Mouse (Mus musculus) CH12.LX (cell line): ENCODE results near the gene Pitpnm2. TPM values are rescaled to one million over a fixed set of nuclear protein-coding genes. Genes with fewer than 3 reads are reported as not detected.

ENCODE experiments used
- DNase-seq: peaks from one replicate; pipeline ENCODE4 v3.0.0-alpha.2; 2013; ENCODE audit errors: extremely low read depth
- H3K27ac ChIP-seq: 2 replicates; pipeline ENCODE4 v1.5.1; 2012; ENCODE audit warnings: low read depth, mild to moderate bottlenecking, control low read depth, moderate library complexity; ENCODE audit not compliant: insufficient read depth
- H3K27me3 ChIP-seq: replicated peaks from 2 replicates; pipeline ENCODE3; 2012; ENCODE audit warnings: inconsistent platforms
- H3K36me3 ChIP-seq, 2 experiments: replicated peaks in 1 of 2; 2 replicates each; pipeline versions ENCODE3 to v1.6.1; 2012; ENCODE audit warnings: inconsistent platforms in 1 of 2, low read length in 1 of 2, mild to moderate bottlenecking in 1 of 2, mixed read lengths in 1 of 2, moderate library complexity in 1 of 2; ENCODE audit not compliant: control insufficient read depth in 1 of 2, insufficient read depth in 1 of 2
- H3K4me1 ChIP-seq, 2 experiments: 2 replicates each; pipeline ENCODE4 v1.6.1; 2012; ENCODE audit warnings: inconsistent platforms in 1 of 2, moderate library complexity in 1 of 2; ENCODE audit not compliant: insufficient read depth in 2 of 2, control insufficient read depth in 1 of 2
- H3K4me2 ChIP-seq: 2 replicates; pipeline ENCODE4 v1.6.1; 2012; ENCODE audit warnings: low read depth, mild to moderate bottlenecking, control low read depth; ENCODE audit not compliant: poor library complexity, insufficient read depth, severe bottlenecking
- H3K4me3 ChIP-seq, 3 experiments: fragments of 150-350 bp in 1 of 3; sonication (generic) in 1 of 3; replicated peaks in 1 of 3; 2 replicates each; pipeline versions ENCODE3 to v1.5.1; 2011 to 2012; ENCODE audit warnings: low read depth in 2 of 3, low read length in 2 of 3, mild to moderate bottlenecking in 2 of 3, moderate library complexity in 2 of 3, control low read depth in 1 of 3, improper control_type of control experiment in 1 of 3, inconsistent platforms in 1 of 3, mixed read lengths in 1 of 3; ENCODE audit not compliant: poor library complexity in 1 of 3
- H3K79me2 ChIP-seq: replicated peaks from 2 replicates; pipeline ENCODE4 v1.6.1; 2012; ENCODE audit warnings: mild to moderate bottlenecking, moderate library complexity; ENCODE audit not compliant: control insufficient read depth, poor library complexity, insufficient read depth, severe bottlenecking; ENCODE audit errors: extremely low read depth
- H3K9ac ChIP-seq: 2 replicates; pipeline ENCODE4 v1.6.1; 2012; ENCODE audit warnings: low read depth, mild to moderate bottlenecking, control low read depth, moderate library complexity; ENCODE audit not compliant: insufficient read depth
- H3K9me3 ChIP-seq: replicated peaks from 2 replicates; pipeline ENCODE3; 2012; ENCODE audit warnings: low read length, inconsistent platforms, mixed read lengths
- BHLHE40 ChIP-seq: IDR thresholded peaks from 2 replicates; pipeline ENCODE4 v1.6.1; 2011; ENCODE audit warnings: mild to moderate bottlenecking, low read depth, low read length, improper control_type of control experiment
- CTCF ChIP-seq, 2 experiments: IDR thresholded peaks in 1 of 2; conservative IDR thresholded peaks in 1 of 2; 2 replicates each; pipeline ENCODE4 v1.5.1; 2011 to 2012; ENCODE audit warnings: low read depth in 2 of 2, low read length in 2 of 2, improper control_type of control experiment in 1 of 2, inconsistent platforms in 1 of 2, mild to moderate bottlenecking in 1 of 2, moderate library complexity in 1 of 2
- KAT2A ChIP-seq: IDR thresholded peaks from 2 replicates; pipeline ENCODE4 v1.6.1; 2012; ENCODE audit warnings: low read length, improper control_type of control experiment, inconsistent platforms; ENCODE audit not compliant: insufficient replicate concordance
- MAX ChIP-seq: IDR thresholded peaks from 2 replicates; pipeline ENCODE4 v1.6.1; 2011; ENCODE audit warnings: low read length, improper control_type of control experiment
- MAZ ChIP-seq: IDR thresholded peaks from 2 replicates; pipeline ENCODE4 v1.6.1; 2012; ENCODE audit warnings: low read depth, mild to moderate bottlenecking, inconsistent platforms, low read length, improper control_type of control experiment, moderate library complexity
- MYC ChIP-seq: IDR thresholded peaks from 2 replicates; pipeline ENCODE4 v1.6.1; 2011; ENCODE audit warnings: low read depth, mild to moderate bottlenecking, improper control_type of control experiment, low read length
- NELFE ChIP-seq: IDR thresholded peaks from 2 replicates; pipeline ENCODE4 v1.6.1; 2011; ENCODE audit warnings: low read depth, low read length, improper control_type of control experiment
- POLR2A ChIP-seq: IDR thresholded peaks from 2 replicates; pipeline ENCODE4 v1.6.1; 2011; ENCODE audit warnings: low read depth, mild to moderate bottlenecking, improper control_type of control experiment, low read length
- POLR2AphosphoS2 ChIP-seq: IDR thresholded peaks from 2 replicates; pipeline ENCODE4 v1.6.1; 2011; ENCODE audit warnings: low read depth, low read length, improper control_type of control experiment
- TCF12 ChIP-seq: IDR thresholded peaks from 2 replicates; pipeline ENCODE4 v1.6.1; 2014; ENCODE audit warnings: low read depth, mild to moderate bottlenecking, inconsistent platforms, low read length, improper control_type of control experiment
- ZMIZ1 ChIP-seq: IDR thresholded peaks from 2 replicates; pipeline ENCODE4 v1.6.1; 2012; ENCODE audit warnings: low read depth, mild to moderate bottlenecking, inconsistent platforms, low read length, improper control_type of control experiment
- dilution Hi-C: fragments of 300-500 bp; cut with MboI; formaldehyde crosslinking; loops from 2 replicates; pipeline ENCODE4 v1.14.3; 2020; ENCODE audit warnings: low sequenced_read_pairs; ENCODE audit not compliant: extremely low pct_unique_long_range_greater_than_20kb, extremely low pct_ligation_motif_present
- in situ Hi-C: fragments of 300-500 bp; cut with MboI; formaldehyde crosslinking; loops from 3 replicates; pipeline ENCODE4 v1.14.3; 2019; ENCODE audit warnings: low sequenced_read_pairs, low pct_ligation_motif_present, low pct_unique_long_range_greater_than_20kb, mixed read lengths
- polyA plus RNA-seq: library from polyadenylated mRNA; unstranded; fragments of >175 nt; gene quantifications from 2 replicates; pipeline ENCODE4 v1.2.1, GENCODE M21; 2012; ENCODE audit warnings: low read depth; ENCODE audit not compliant: insufficient read length
- total RNA-seq, 2 experiments: library from RNA; depleted of rRNA; stranded (reverse); fragments of 300-350 nt in 1 of 2; fragments of >200 nt in 1 of 2; gene quantifications; 2 replicates each; pipeline ENCODE4 v1.2.3; 2012 to 2014

Gene Pitpnm2
- total and polyA plus RNA-seq, 3 experiments, result 1.0 to 11.9 (median 5.3) TPM

GRCm38 (mm10) chr5:124103020-124103419 lies 146.5 kb downstream of the Pitpnm2 start:
- in situ Hi-C loops (no loop called here), dilution Hi-C loops (no loop called here)
- Histone ChIP-seq H3K27me3 (no peaks in the 10 kb centered on the region), H3K36me3 (peaks cover 20 to 34% of the 10 kb centered on the region in 2 experiments), H3K27ac (no peak overlapping the region), H3K79me2 (peaks cover 10% of the 10 kb centered on the region), H3K9me3 (peaks cover 10% of the 10 kb centered on the region), H3K4me3 (no peak overlapping the region), H3K4me2 (no peak overlapping the region), H3K4me1 (no peaks in the 10 kb centered on the region), H3K9ac (no peak overlapping the region)
- DNase-seq, result no peak
- TF ChIP-seq BHLHE40 (no peak), KAT2A (no peak), ZMIZ1 (no peak; the same call in 1 of the 2 replicates), NELFE (no peak), POLR2AphosphoS2 (peak; percentile 84; the same call in 1 of the 2 replicates), MAZ (no peak)

- Histone ChIP-seq H3K79me2 (peaks cover 10% of the 10 kb centered on the region), H3K4me3 (no peak overlapping the region), H3K27ac (no peak overlapping the region), H3K9ac (no peak overlapping the region), H3K4me2 (no peak overlapping the region), H3K27me3 (no peaks in the 10 kb centered on the region), H3K9me3 (peaks cover 10% of the 10 kb centered on the region), H3K36me3 (peaks cover 20 to 34% of the 10 kb centered on the region in 2 experiments), H3K4me1 (no peaks in the 10 kb centered on the region)
- DNase-seq, result peak; percentile 29
- dilution Hi-C loops (no loop called here), in situ Hi-C loops (no loop called here)
- no peak for TF ChIP-seq CTCF (conservative IDR thresholded peaks at IDR 0.05 in 1 of 2, IDR thresholded peaks at IDR 0.05 in 1 of 2; ENCODE audit: low read depth in 2 of 2, low read length in 2 of 2)
- TF ChIP-seq TCF12, result no peak
- TF ChIP-seq POLR2A, result 0 out of 2 replicates have a peak, but pooled peaks have one; percentile 23
- no peak for TF ChIP-seq MYC
Observed at GRCm38 (mm10) chr5:124102326-124102725, 147.2 kb downstream of the Pitpnm2 start.

GRCm38 (mm10) chr5:124100128-124101044 lies 149.2 kb downstream of the Pitpnm2 start:
- no peak for DNase-seq
- dilution Hi-C loops, result no loop called here

More at GRCm38 (mm10) chr5:124100128-124101044, 149.2 kb downstream of the Pitpnm2 start:
- peak; percentile 72; the same call in 1 of the 2 replicates for TF ChIP-seq POLR2AphosphoS2
- no peak for TF ChIP-seq MAX
- Histone ChIP-seq H3K36me3 (peaks cover 20 to 46% of the 10 kb centered on the region in 2 experiments), H3K79me2 (peaks cover 10% of the 10 kb centered on the region), H3K4me3 (no peak overlapping the region), H3K27ac (no peak overlapping the region), H3K9ac (no peak overlapping the region), H3K9me3 (peaks cover 10% of the 10 kb centered on the region), H3K4me2 (no peak overlapping the region), H3K27me3 (no peaks in the 10 kb centered on the region), H3K4me1 (peaks cover 0 to 1% of the 10 kb centered on the region in 2 experiments; a peak in 2 of 4 replicates)
- in situ Hi-C loops, result no loop called here
